Mouse (Mus musculus): Measurements from ENCODE around the gene Mief1. TPM values are rescaled to one million over a fixed set of nuclear protein-coding genes. Genes with fewer than 3 reads are reported as not detected.

Gene Mief1
- 10 to 100 TPM; 32.3 to 33.9 TPM for total RNA-seq (2021)
- long read RNA-seq, experiment 1, full-length matches to known transcripts: 32 of 52 reads
- long read RNA-seq, experiment 1, partial matches to known transcripts: 7 of 52 reads
- long read RNA-seq, experiment 1, other reads (novel, unspliced or antisense): 13 of 52 reads
- long read RNA-seq, experiment 2, full-length matches to known transcripts: 19 of 33 reads
- long read RNA-seq, experiment 2, partial matches to known transcripts: 1 of 33 reads
- long read RNA-seq, experiment 2, other reads (novel, unspliced or antisense): 13 of 33 reads

- H3K4me3 ChIP-seq: peak within 1 kb of the TSS; percentile 100
- DNase-seq (ENCODE audit: extremely low spot score in 1 of 2, low spot score in 2 of 2): peak; percentile 98
- H3K27ac ChIP-seq: peak within 1 kb of the TSS; percentile 93
- no peak; the same call in none of the 2 replicates for TF ChIP-seq CTCF (IDR thresholded peaks at IDR 0.05)
- intact Hi-C loops (cut with DNase I): loop anchor here (2.0 kb wide), 1 partner anchor 21 kb away; the partner anchor contains the start of gene Atf4
Observed at GRCm38 (mm10) chr15:80233733-80234509, at the start of gene Mief1. Mief1 (plus strand) TSS chr15:80234018.

- Histone ChIP-seq H3K27ac (no peak overlapping the region), H3K4me3 (no peak overlapping the region)
- no peak for DNase-seq (ENCODE audit: extremely low spot score in 1 of 2, low spot score in 2 of 2)
- intact Hi-C loops (cut with DNase I): no loop called here
- no peak for TF ChIP-seq CTCF (IDR thresholded peaks at IDR 0.05)
Observed at GRCm38 (mm10) chr15:80188927-80189326, 44.9 kb upstream of the Mief1 start.

- TF ChIP-seq CTCF (IDR thresholded peaks at IDR 0.05): no peak
- Histone ChIP-seq H3K27ac (peak overlapping the region; percentile 37), H3K4me3 (no peak overlapping the region)
- intact Hi-C loops (cut with DNase I): no loop called here
- DNase-seq (ENCODE audit: extremely low spot score in 1 of 2, low spot score in 2 of 2): no peak
Observed at GRCm38 (mm10) chr15:80190075-80190474, 43.7 kb upstream of the Mief1 start.

- intact Hi-C loops (cut with DNase I): no loop called here
- no peak for DNase-seq (ENCODE audit: extremely low spot score in 1 of 2, low spot score in 2 of 2)
Observed at GRCm38 (mm10) chr15:80191585-80192245, 42.1 kb upstream of the Mief1 start.

GRCm38 (mm10) chr15:80192246-80192585 lies 41.6 kb upstream of the Mief1 start:
- intact Hi-C loops (cut with DNase I): no loop called here
- no peak for TF ChIP-seq CTCF (IDR thresholded peaks at IDR 0.05)
- DNase-seq (ENCODE audit: extremely low spot score in 1 of 2, low spot score in 2 of 2): no peak
- no peak overlapping the region for H3K27ac ChIP-seq
- no peak overlapping the region for H3K4me3 ChIP-seq

More at GRCm38 (mm10) chr15:80191585-80192245, 42.1 kb upstream of the Mief1 start:
- Histone ChIP-seq H3K27ac (no peak overlapping the region), H3K4me3 (no peak overlapping the region)
- no peak for TF ChIP-seq CTCF (IDR thresholded peaks at IDR 0.05)

- intact Hi-C loops (cut with DNase I): no loop called here
- no peak for DNase-seq (ENCODE audit: extremely low spot score in 1 of 2, low spot score in 2 of 2)
- TF ChIP-seq CTCF (IDR thresholded peaks at IDR 0.05): no peak
- no peak overlapping the region for H3K27ac ChIP-seq
- no peak overlapping the region for H3K4me3 ChIP-seq
Observed at GRCm38 (mm10) chr15:80192847-80193246, 41.0 kb upstream of the Mief1 start.

GRCm38 (mm10) chr15:80199556-80199955 lies 34.3 kb upstream of the Mief1 start:
- no peak overlapping the region for H3K4me3 ChIP-seq
- no peak for DNase-seq (ENCODE audit: extremely low spot score in 1 of 2, low spot score in 2 of 2)
- no peak overlapping the region for H3K27ac ChIP-seq
- no peak for TF ChIP-seq CTCF (IDR thresholded peaks at IDR 0.05)
- intact Hi-C loops (cut with DNase I): no loop called here

GRCm38 (mm10) chr15:80202111-80202775 lies 31.6 kb upstream of the Mief1 start:
- DNase-seq (ENCODE audit: extremely low spot score in 1 of 2, low spot score in 2 of 2): peak; percentile 20 to 26
- Histone ChIP-seq H3K27ac (peak overlapping the region; percentile 82), H3K4me3 (no peak overlapping the region)
- intact Hi-C loops (cut with DNase I): no loop called here
- peak; percentile 8 for TF ChIP-seq CTCF (IDR thresholded peaks at IDR 0.05)

- Histone ChIP-seq H3K4me3 (no peak overlapping the region), H3K27ac (no peak overlapping the region)
- no peak for TF ChIP-seq CTCF (IDR thresholded peaks at IDR 0.05)
- intact Hi-C loops (cut with DNase I): no loop called here
- DNase-seq (ENCODE audit: extremely low spot score in 1 of 2, low spot score in 2 of 2): no peak
Observed at GRCm38 (mm10) chr15:80203406-80203805, 30.4 kb upstream of the Mief1 start.

- DNase-seq (ENCODE audit: extremely low spot score in 1 of 2, low spot score in 2 of 2): no peak
- H3K4me3 ChIP-seq: no peak overlapping the region
- TF ChIP-seq CTCF (IDR thresholded peaks at IDR 0.05): no peak
Observed at GRCm38 (mm10) chr15:80206057-80206565, 27.7 kb upstream of the Mief1 start.

GRCm38 (mm10) chr15:80208446-80208845 lies 25.4 kb upstream of the Mief1 start:
- Histone ChIP-seq H3K27ac (no peak overlapping the region), H3K4me3 (no peak overlapping the region)
- DNase-seq (ENCODE audit: extremely low spot score in 1 of 2, low spot score in 2 of 2): no peak

More at GRCm38 (mm10) chr15:80206057-80206565, 27.7 kb upstream of the Mief1 start:
- intact Hi-C loops (cut with DNase I): no loop called here
- no peak overlapping the region for H3K27ac ChIP-seq

More at GRCm38 (mm10) chr15:80208446-80208845, 25.4 kb upstream of the Mief1 start:
- intact Hi-C loops (cut with DNase I): no loop called here
- no peak for TF ChIP-seq CTCF (IDR thresholded peaks at IDR 0.05)

All from left cerebral cortex, adult 2 months (tissue).